ENCODE assay signal across 34 mouse cellular contexts in genomic region chr12:87256629-87257028, GRCm38 (mm10). TPM values are rescaled to one million over a fixed set of nuclear protein-coding genes. Genes with fewer than 3 reads are reported as not detected.
A peak's percentile ranks its signal among the peaks of the same experiment; 100 is the strongest.
DNase-seq lines count a peak whose midpoint lies in the region; ATAC-seq and TF ChIP-seq lines count a peak whose summit lies in the region.
"Had no signal": no experiment of that assay in that cellular context is flagged by ENCODE, and none has a peak within 500 bp of the region (broad histone marks: within the 10 kb centered on the region; RNA-seq: fewer than 3 reads in every experiment).

No protein-coding gene starts in this region.

- no peak overlapping the region for H3K27ac ChIP-seq in liver, embryonic 12.5 days
- no peak overlapping the region for H3K27ac ChIP-seq in MEL (ENCODE audit: control insufficient read depth, low read depth, low read length)
- no peak overlapping the region for H3K27ac ChIP-seq in liver, embryonic 16.5 days (ENCODE audit: low read length)
- H3K27ac ChIP-seq in stomach, postnatal 0 days (replicated peaks): peak overlapping the region; percentile 8; the same call in 1 of the 2 replicates
- H3K27ac ChIP-seq in kidney, embryonic 14.5 days (ENCODE audit: low read depth, low read length): no peak overlapping the region
- H3K27ac ChIP-seq: embryonic facial prominence, embryonic 13.5 days; forebrain, embryonic 10.5 days; forebrain, embryonic 15.5 days; kidney, embryonic 15.5 days; limb, embryonic 12.5 days; midbrain, embryonic 10.5 days; midbrain, embryonic 15.5 days; neural tube, embryonic 15.5 days; stomach, embryonic 15.5 days had no signal

- no peaks in the 10 kb centered on the region for H3K9me3 ChIP-seq in liver, embryonic 12.5 days (replicated peaks)
- H3K9me3 ChIP-seq in MEL (replicated peaks; ENCODE audit: insufficient read depth, low read length): no peaks in the 10 kb centered on the region
- H3K9me3 ChIP-seq in liver, embryonic 16.5 days (replicated peaks; ENCODE audit: control insufficient read depth, low read length): no peaks in the 10 kb centered on the region
- H3K9me3 ChIP-seq in stomach, postnatal 0 days (ENCODE audit: control insufficient read depth, low read length): no peaks in the 10 kb centered on the region
- no peaks in the 10 kb centered on the region for H3K9me3 ChIP-seq in kidney, embryonic 14.5 days (ENCODE audit: control insufficient read depth, low read length)
- H3K9me3 ChIP-seq: embryonic facial prominence, embryonic 13.5 days; forebrain, embryonic 10.5 days; forebrain, embryonic 15.5 days; kidney, embryonic 15.5 days; limb, embryonic 12.5 days; midbrain, embryonic 10.5 days; midbrain, embryonic 15.5 days; neural tube, embryonic 15.5 days; stomach, embryonic 15.5 days had no signal

- peaks cover 83% of the 10 kb centered on the region for H3K36me3 ChIP-seq in liver, embryonic 12.5 days
- no peaks in the 10 kb centered on the region for H3K36me3 ChIP-seq in MEL (ENCODE audit: control insufficient read depth in 1 of 2, insufficient read depth in 2 of 2, low read length in 2 of 2)
- peaks cover 7% of the 10 kb centered on the region; the same call in 1 of the 2 replicates for H3K36me3 ChIP-seq in liver, embryonic 16.5 days (ENCODE audit: control insufficient read depth, insufficient read depth)
- H3K36me3 ChIP-seq in stomach, postnatal 0 days (ENCODE audit: control insufficient read depth, insufficient read depth, low read length): peaks cover 29% of the 10 kb centered on the region
- H3K36me3 ChIP-seq in kidney, embryonic 14.5 days (ENCODE audit: control insufficient read depth, insufficient read depth, low read length): peaks cover 76% of the 10 kb centered on the region

- no peaks in the 10 kb centered on the region for H3K27me3 ChIP-seq in liver, embryonic 12.5 days (replicated peaks)
- H3K27me3 ChIP-seq in MEL (ENCODE audit: control insufficient read depth in 1 of 2, insufficient read depth in 2 of 2, low read length in 2 of 2): no peaks in the 10 kb centered on the region
- H3K27me3 ChIP-seq in liver, embryonic 16.5 days (ENCODE audit: control insufficient read depth, insufficient read depth, low read depth, low read length): no peaks in the 10 kb centered on the region
- no peaks in the 10 kb centered on the region for H3K27me3 ChIP-seq in stomach, postnatal 0 days (ENCODE audit: control insufficient read depth, insufficient read depth, low read length)
- no peaks in the 10 kb centered on the region for H3K27me3 ChIP-seq in kidney, embryonic 14.5 days (ENCODE audit: control insufficient read depth, insufficient read depth, low read length)
- H3K27me3 ChIP-seq: embryonic facial prominence, embryonic 13.5 days; forebrain, embryonic 15.5 days; kidney, embryonic 15.5 days; limb, embryonic 12.5 days; midbrain, embryonic 15.5 days; neural tube, embryonic 15.5 days; stomach, embryonic 15.5 days had no signal

- H3K79me2 ChIP-seq in MEL (ENCODE audit: control insufficient read depth, insufficient read depth, low read length, poor library complexity): no peaks in the 10 kb centered on the region

- TF ChIP-seq POLR2A in MEL (IDR thresholded peaks at IDR 0.05; ENCODE audit: control insufficient read depth in 1 of 2, insufficient read depth in 1 of 2, low read depth in 1 of 2, low read length in 2 of 2, poor library complexity in 1 of 2): no peak

- ATAC-seq in liver, embryonic 12.5 days: peak; percentile 75
- ATAC-seq in liver, embryonic 16.5 days (ENCODE audit: low read depth): 0 out of 2 replicates have a peak, but pooled peaks have one; percentile 19
- peak; percentile 57; the same call in 1 of the 2 replicates for ATAC-seq in stomach, postnatal 0 days (ENCODE audit: low FRiP score, low TSS enrichment)
- ATAC-seq in kidney, embryonic 14.5 days (ENCODE audit: low FRiP score, low TSS enrichment): no peak
- ATAC-seq: CD4-positive, CD25-positive, alpha-beta regulatory T cell, adult 4 months; forebrain, embryonic 15.5 days; hindbrain, embryonic 16.5 days; lung, postnatal 0 days; midbrain, embryonic 15.5 days had no signal

- WGBS in liver, embryonic 12.5 days (ENCODE audit: insufficient replicate concordance): 84% methylated on average over 5 of the region's 5 CpGs
- 75% methylated on average over 5 of the region's 5 CpGs for WGBS in liver, embryonic 16.5 days (ENCODE audit: insufficient replicate concordance)
- WGBS in stomach, postnatal 0 days: 75% methylated on average over 5 of the region's 5 CpGs
- 95% methylated on average over 5 of the region's 5 CpGs for WGBS in kidney, embryonic 14.5 days

- DNase-seq in liver (no peak), MEL (ENCODE audit: low read depth, low spot score) (peak; percentile 59)
- DNase-seq in stomach, postnatal 0 days (ENCODE audit: low spot score): no peak
- no peak for DNase-seq in heart, adult 18-20 months
- DNase-seq in embryo, embryonic 10 days (ENCODE audit: low spot score): no peak
- DNase-seq: adrenal gland, adult 8-10 months; cerebellum, adult 8-10 months; cerebellum, postnatal 36 days; kidney, adult 11 months; kidney, postnatal 25 days; lung, adult 18-20 months; lung, postnatal 4 days; retina, postnatal 1 day; right cerebral cortex, postnatal 14 days; thymus, adult 18-20 months; thymus, postnatal 36 days had no signal

- no peak for TF ChIP-seq RAD21 in MEL (IDR thresholded peaks at IDR 0.05; ENCODE audit: low read depth, low read length)

- no peak overlapping the region for H3K4me2 ChIP-seq in liver, embryonic 12.5 days
- H3K4me2 ChIP-seq in liver, embryonic 16.5 days (ENCODE audit: low read depth, low read length): no peak overlapping the region
- no peak overlapping the region for H3K4me2 ChIP-seq in stomach, postnatal 0 days (replicated peaks; ENCODE audit: low read depth)
- no peak overlapping the region for H3K4me2 ChIP-seq in kidney, embryonic 14.5 days (replicated peaks; ENCODE audit: low read depth, low read length)
- H3K4me2 ChIP-seq: embryonic facial prominence, embryonic 13.5 days; forebrain, embryonic 15.5 days; kidney, embryonic 15.5 days; limb, embryonic 12.5 days; midbrain, embryonic 15.5 days; neural tube, embryonic 15.5 days; stomach, embryonic 15.5 days had no signal

- peaks cover 11% of the 10 kb centered on the region for H3K4me1 ChIP-seq in liver, embryonic 12.5 days
- no peaks in the 10 kb centered on the region for H3K4me1 ChIP-seq in MEL (ENCODE audit: control insufficient read depth in 1 of 2, insufficient read depth in 2 of 2, low read length in 2 of 2)
- H3K4me1 ChIP-seq in liver, embryonic 16.5 days (ENCODE audit: control insufficient read depth, low read depth, low read length): peaks cover 2% of the 10 kb centered on the region; the same call in 1 of the 2 replicates
- no peaks in the 10 kb centered on the region for H3K4me1 ChIP-seq in stomach, postnatal 0 days (replicated peaks; ENCODE audit: control insufficient read depth, insufficient read depth)
- no peaks in the 10 kb centered on the region for H3K4me1 ChIP-seq in kidney, embryonic 14.5 days (ENCODE audit: control insufficient read depth, insufficient read depth, low read length)
- H3K4me1 ChIP-seq: embryonic facial prominence, embryonic 13.5 days; forebrain, embryonic 10.5 days; forebrain, embryonic 15.5 days; kidney, embryonic 15.5 days; limb, embryonic 12.5 days; midbrain, embryonic 10.5 days; midbrain, embryonic 15.5 days; neural tube, embryonic 15.5 days; stomach, embryonic 15.5 days had no signal

- TF ChIP-seq EP300 in MEL (IDR thresholded peaks at IDR 0.05; ENCODE audit: low read depth in 1 of 2, low read length in 2 of 2): no peak
- TF ChIP-seq EP300 in stomach, postnatal 0 days (optimal IDR thresholded peaks at IDR 0.05): no peak

- H3K4me3 ChIP-seq in liver, embryonic 12.5 days: no peak overlapping the region
- no peak overlapping the region for H3K4me3 ChIP-seq in MEL (ENCODE audit: control insufficient read depth in 1 of 2, insufficient read depth in 1 of 2, low read depth in 2 of 2, low read length in 2 of 2)
- H3K4me3 ChIP-seq in liver, embryonic 16.5 days (ENCODE audit: low read depth, low read length): no peak overlapping the region
- H3K4me3 ChIP-seq in stomach, postnatal 0 days (ENCODE audit: low read depth, low read length): no peak overlapping the region
- no peak overlapping the region for H3K4me3 ChIP-seq in kidney, embryonic 14.5 days (ENCODE audit: low read length)
- H3K4me3 ChIP-seq: embryonic facial prominence, embryonic 13.5 days; forebrain, embryonic 10.5 days; forebrain, embryonic 15.5 days; kidney, embryonic 15.5 days; limb, embryonic 12.5 days; midbrain, embryonic 10.5 days; midbrain, embryonic 15.5 days; neural tube, embryonic 15.5 days; stomach, embryonic 15.5 days had no signal

- H3K9ac ChIP-seq in liver, embryonic 12.5 days: no peak overlapping the region
- no peak overlapping the region for H3K9ac ChIP-seq in MEL (ENCODE audit: control insufficient read depth, low read depth, low read length, poor library complexity, severe bottlenecking)
- H3K9ac ChIP-seq in liver, embryonic 16.5 days (ENCODE audit: low read depth, low read length): no peak overlapping the region
- H3K9ac ChIP-seq in stomach, postnatal 0 days (ENCODE audit: low read length): no peak overlapping the region
- H3K9ac ChIP-seq in kidney, embryonic 14.5 days (ENCODE audit: low read depth, low read length): no peak overlapping the region
- H3K9ac ChIP-seq: embryonic facial prominence, embryonic 13.5 days; forebrain, embryonic 15.5 days; kidney, embryonic 15.5 days; limb, embryonic 12.5 days; midbrain, embryonic 15.5 days; neural tube, embryonic 15.5 days; stomach, embryonic 15.5 days had no signal

- no peak for TF ChIP-seq CTCF in MEL (IDR thresholded peaks at IDR 0.05 in 2 of 3, conservative IDR thresholded peaks at IDR 0.05 in 1 of 3; ENCODE audit: control insufficient read depth in 1 of 3, insufficient read depth in 1 of 3, low read depth in 2 of 3, low read length in 3 of 3, poor library complexity in 1 of 3, severe bottlenecking in 1 of 3)
- TF ChIP-seq CTCF in stomach, postnatal 0 days (IDR thresholded peaks at IDR 0.05; ENCODE audit: low read depth): no peak

RNA-seq across cellular contexts. Expression of gene Vipas39, which starts 9.4 kb away (rescaled TPM):
- polyA plus RNA-seq in liver, embryonic 12.5 days (2016; fragmentation: Nextera tagmentation; extraction: Ambion mirVana): 11.6 and 13.6 TPM in 2 replicates
- 18.2 and 19.7 TPM in 2 replicates for total RNA-seq in MEL (2012; rRNA removed)
- polyA plus RNA-seq in MEL (2012; ENCODE audit: insufficient read depth in 1 of 2, insufficient read length in 2 of 2, low read depth in 1 of 2, low replicate concordance in 2 of 2, missing spikeins in 1 of 2): 10 to 100 TPM in 1 of 2 experiments, not detected in 1; 23.0 TPM
- 9.8 and 10.2 TPM in 2 replicates for polyA plus RNA-seq in liver, embryonic 16.5 days (2015; fragmentation: Nextera tagmentation; extraction: Ambion mirVana)
- 20.7 and 22.3 TPM in 2 replicates for polyA plus RNA-seq in stomach, postnatal 0 days (2015; fragmentation: Nextera tagmentation; extraction: Ambion mirVana)
- total RNA-seq in heart, adult 18-20 months (2021): 10 to 100 TPM; 22.0 to 24.6 TPM
- polyA plus RNA-seq in kidney, embryonic 14.5 days (2014; fragmentation: Nextera tagmentation; extraction: Ambion mirVana): 42.9 and 50.7 TPM in 2 replicates

RNA-seq across cellular contexts. Expression of gene Ahsa1, which starts 9.7 kb away (rescaled TPM):
- polyA plus RNA-seq in liver, embryonic 12.5 days (2016; fragmentation: Nextera tagmentation; extraction: Ambion mirVana): 214 and 222 TPM in 2 replicates
- 414 and 424 TPM in 2 replicates for total RNA-seq in MEL (2012; rRNA removed)
- polyA plus RNA-seq in MEL (2012; ENCODE audit: insufficient read depth in 1 of 2, insufficient read length in 2 of 2, low read depth in 1 of 2, low replicate concordance in 2 of 2, missing spikeins in 1 of 2): 100 to 1,000 TPM in 1 of 2 experiments, not detected in 1; 403 TPM
- 108 and 119 TPM in 2 replicates for polyA plus RNA-seq in liver, embryonic 16.5 days (2015; fragmentation: Nextera tagmentation; extraction: Ambion mirVana)
- 94.9 and 96.1 TPM in 2 replicates for polyA plus RNA-seq in stomach, postnatal 0 days (2015; fragmentation: Nextera tagmentation; extraction: Ambion mirVana)
- 100 to 1,000 TPM; 155 to 174 TPM for total RNA-seq in heart, adult 18-20 months (2021)
- polyA plus RNA-seq in kidney, embryonic 14.5 days (2014; fragmentation: Nextera tagmentation; extraction: Ambion mirVana): 203 and 219 TPM in 2 replicates

RNA-seq across cellular contexts. Expression of gene Noxred1, which starts 18.1 kb away (rescaled TPM):
- 0.32 and 0.49 TPM in 2 replicates for polyA plus RNA-seq in liver, embryonic 12.5 days (2016; fragmentation: Nextera tagmentation; extraction: Ambion mirVana)
- 0.19 and 0.23 TPM in 2 replicates for total RNA-seq in MEL (2012; rRNA removed)
- polyA plus RNA-seq in MEL (2012; ENCODE audit: insufficient read depth in 1 of 2, insufficient read length in 2 of 2, low read depth in 1 of 2, low replicate concordance in 2 of 2, missing spikeins in 1 of 2): under 1 TPM in 1 of 2 experiments, not detected in 1; 0.17 TPM
- 0.25 and 0.29 TPM in 2 replicates for polyA plus RNA-seq in liver, embryonic 16.5 days (2015; fragmentation: Nextera tagmentation; extraction: Ambion mirVana)
- 0.11 TPM in 1 of 2 replicates, not detected in the other for polyA plus RNA-seq in stomach, postnatal 0 days (2015; fragmentation: Nextera tagmentation; extraction: Ambion mirVana)
- total RNA-seq in heart, adult 18-20 months (2021): under 1 TPM; 0.46 to 0.69 TPM
- 0.33 and 0.69 TPM in 2 replicates for polyA plus RNA-seq in kidney, embryonic 14.5 days (2014; fragmentation: Nextera tagmentation; extraction: Ambion mirVana)

RNA-seq across cellular contexts. Expression of gene Ism2, which starts 42.9 kb away (rescaled TPM):
- 0.33 and 0.74 TPM in 2 replicates for polyA plus RNA-seq in liver, embryonic 12.5 days (2016; fragmentation: Nextera tagmentation; extraction: Ambion mirVana)
- not detected in 2 replicates for total RNA-seq in MEL (2012; rRNA removed)
- not detected for polyA plus RNA-seq in MEL (2012; ENCODE audit: insufficient read depth in 1 of 2, insufficient read length in 2 of 2, low read depth in 1 of 2, low replicate concordance in 2 of 2, missing spikeins in 1 of 2)
- 0.13 and 0.16 TPM in 2 replicates for polyA plus RNA-seq in liver, embryonic 16.5 days (2015; fragmentation: Nextera tagmentation; extraction: Ambion mirVana)
- polyA plus RNA-seq in stomach, postnatal 0 days (2015; fragmentation: Nextera tagmentation; extraction: Ambion mirVana): 0.28 and 0.34 TPM in 2 replicates
- not detected for total RNA-seq in heart, adult 18-20 months (2021)
- polyA plus RNA-seq in kidney, embryonic 14.5 days (2014; fragmentation: Nextera tagmentation; extraction: Ambion mirVana): 0.36 and 0.54 TPM in 2 replicates
- total RNA-seq: gastrocnemius, adult 8-10 months; heart, adult 8-10 months; heart, postnatal 25 days had no signal
- polyA plus RNA-seq: CD4-positive, CD25-positive, alpha-beta regulatory T cell, adult 4 months had no signal

RNA-seq across cellular contexts. Expression of gene Tmed8, which starts 56.4 kb away (rescaled TPM):
- polyA plus RNA-seq in liver, embryonic 12.5 days (2016; fragmentation: Nextera tagmentation; extraction: Ambion mirVana): 1.3 and 1.4 TPM in 2 replicates
- total RNA-seq in MEL (2012; rRNA removed): 4.7 and 5.0 TPM in 2 replicates
- polyA plus RNA-seq in MEL (2012; ENCODE audit: insufficient read depth in 1 of 2, insufficient read length in 2 of 2, low read depth in 1 of 2, low replicate concordance in 2 of 2, missing spikeins in 1 of 2): 1 to 10 TPM in 1 of 2 experiments, not detected in 1; 6.9 TPM
- 0.40 and 0.41 TPM in 2 replicates for polyA plus RNA-seq in liver, embryonic 16.5 days (2015; fragmentation: Nextera tagmentation; extraction: Ambion mirVana)
- 1.1 TPM in 2 replicates for polyA plus RNA-seq in stomach, postnatal 0 days (2015; fragmentation: Nextera tagmentation; extraction: Ambion mirVana)
- total RNA-seq in heart, adult 18-20 months (2021): 1 to 10 TPM; 6.4 to 6.7 TPM
- 2.0 and 2.9 TPM in 2 replicates for polyA plus RNA-seq in kidney, embryonic 14.5 days (2014; fragmentation: Nextera tagmentation; extraction: Ambion mirVana)
